Mouse (Mus musculus) embryonic facial prominence, embryonic 11.5 days (tissue): ENCODE results near the gene Psmb4. TPM values are rescaled to one million over a fixed set of nuclear protein-coding genes. Genes with fewer than 3 reads are reported as not detected.
"Not testable (repeated sequence)": the region's sequence is repeated elsewhere in the genome, so short reads cannot be mapped to it uniquely, and the experiment has no call there.

Experiments
- ATAC-seq: fragments of 200-750 bp; cut with Nextera tagmentation; replicated peaks from 2 replicates; pipeline ENCODE4 v1.8.0; 2017; ENCODE audit warnings: low read depth; ENCODE audit not compliant: insufficient number of reproducible peaks, low FRiP score, low TSS enrichment
- DNase-seq: peaks from one replicate; pipeline ENCODE4 v3.0.0-alpha.2; 2015; ENCODE audit warnings: low spot score
- H3K27ac ChIP-seq: fragments of 300-500 bp; sonication (generic); replicated peaks from 2 replicates; pipeline ENCODE4 v1.5.1; 2014; ENCODE audit warnings: mild to moderate bottlenecking, low read depth, low read length, control low read depth
- H3K27me3 ChIP-seq: fragments of 300-500 bp; sonication (generic); 2 replicates; pipeline ENCODE4 v1.6.1; 2014; ENCODE audit warnings: mild to moderate bottlenecking, low read length, moderate library complexity, mixed read lengths; ENCODE audit not compliant: control insufficient read depth, insufficient read depth
- H3K36me3 ChIP-seq: fragments of 300-500 bp; sonication (generic); replicated peaks from 2 replicates; pipeline ENCODE4 v1.6.1; 2014; ENCODE audit warnings: low read depth, mild to moderate bottlenecking, low read length, moderate library complexity, mixed read lengths; ENCODE audit not compliant: control insufficient read depth, insufficient read depth
- H3K4me1 ChIP-seq: fragments of 300-500 bp; sonication (generic); 2 replicates; pipeline ENCODE4 v1.6.1; 2014; ENCODE audit warnings: low read length, mixed read lengths; ENCODE audit not compliant: control insufficient read depth, insufficient read depth
- H3K4me2 ChIP-seq: fragments of 300-500 bp; sonication (generic); 2 replicates; pipeline ENCODE4 v1.6.1; 2014; ENCODE audit warnings: low read depth, mild to moderate bottlenecking, control low read depth, low read length, moderate library complexity
- H3K4me3 ChIP-seq: fragments of 300-500 bp; sonication (generic); 2 replicates; pipeline ENCODE4 v1.5.1; 2014; ENCODE audit warnings: low read depth, low read length, control low read depth
- H3K9ac ChIP-seq: fragments of 300-500 bp; sonication (generic); replicated peaks from 2 replicates; pipeline ENCODE4 v1.6.1; 2014; ENCODE audit warnings: mild to moderate bottlenecking, control low read depth, low read length
- H3K9me3 ChIP-seq: fragments of 300-500 bp; sonication (generic); replicated peaks from 2 replicates; pipeline ENCODE4 v1.6.1; 2016; ENCODE audit warnings: mild to moderate bottlenecking, low read length, inconsistent platforms, mixed read lengths; ENCODE audit not compliant: control insufficient read depth
- WGBS: fragments of 180-500 bp; shearing (Covaris S2); extraction: QIAGEN DNeasy Blood & Tissue Kit; methylation state at CpG from one replicate; pipeline ENCODE4 v1.1.7; 2014; 5-methylcytosine and 5-hydroxymethylcytosine counted together
- polyA plus RNA-seq: library from polyadenylated mRNA; unstranded; fragments of >200 nt; fragmentation: Nextera tagmentation; extraction: Ambion mirVana; gene quantifications from 2 replicates; pipeline ENCODE4 v1.2.1, GENCODE M21; 2014

Gene Psmb4
- polyA plus RNA-seq, 1 experiment from 2014 or later: 361 TPM

DNA sequence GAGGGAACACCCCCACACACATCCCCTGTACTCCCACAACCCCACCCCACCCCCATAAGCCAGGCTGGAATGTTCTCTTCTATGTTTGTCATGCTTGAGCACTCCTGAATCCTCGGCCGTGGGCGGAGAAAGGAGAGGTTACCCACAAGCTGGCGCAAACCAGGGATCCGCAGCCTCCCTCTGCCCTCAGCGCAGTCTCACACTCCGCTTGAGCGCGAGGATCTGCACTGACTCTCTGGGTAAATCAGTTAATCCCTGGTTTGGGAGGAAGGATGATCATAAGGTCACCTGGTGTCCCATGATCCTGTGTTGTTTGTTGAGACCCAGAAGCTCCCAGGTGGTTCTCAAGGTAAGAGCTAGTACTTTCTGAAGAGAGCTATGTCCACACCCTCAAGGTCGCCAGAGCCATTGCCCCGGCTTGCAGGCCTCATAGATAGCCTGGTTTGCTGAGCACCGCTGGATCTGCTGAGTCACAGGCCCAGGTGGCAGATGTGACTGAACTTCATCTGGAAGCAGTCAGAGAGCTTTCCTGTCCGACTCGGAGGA lies 31.1 kb upstream of the Psmb4 start:
- no peak overlapping the region for H3K4me2 ChIP-seq
- H3K4me3 ChIP-seq: no peak overlapping the region
- 58% methylated on average over 14 of the region's 14 CpGs for WGBS
- no peaks in the 10 kb centered on the region for H3K27me3 ChIP-seq
- no peak for ATAC-seq
- no peaks in the 10 kb centered on the region for H3K36me3 ChIP-seq
- H3K9ac ChIP-seq: no peak overlapping the region
- no peaks in the 10 kb centered on the region for H3K9me3 ChIP-seq
- H3K4me1 ChIP-seq: no peaks in the 10 kb centered on the region
- H3K27ac ChIP-seq: no peak overlapping the region
- no peak for DNase-seq

DNA sequence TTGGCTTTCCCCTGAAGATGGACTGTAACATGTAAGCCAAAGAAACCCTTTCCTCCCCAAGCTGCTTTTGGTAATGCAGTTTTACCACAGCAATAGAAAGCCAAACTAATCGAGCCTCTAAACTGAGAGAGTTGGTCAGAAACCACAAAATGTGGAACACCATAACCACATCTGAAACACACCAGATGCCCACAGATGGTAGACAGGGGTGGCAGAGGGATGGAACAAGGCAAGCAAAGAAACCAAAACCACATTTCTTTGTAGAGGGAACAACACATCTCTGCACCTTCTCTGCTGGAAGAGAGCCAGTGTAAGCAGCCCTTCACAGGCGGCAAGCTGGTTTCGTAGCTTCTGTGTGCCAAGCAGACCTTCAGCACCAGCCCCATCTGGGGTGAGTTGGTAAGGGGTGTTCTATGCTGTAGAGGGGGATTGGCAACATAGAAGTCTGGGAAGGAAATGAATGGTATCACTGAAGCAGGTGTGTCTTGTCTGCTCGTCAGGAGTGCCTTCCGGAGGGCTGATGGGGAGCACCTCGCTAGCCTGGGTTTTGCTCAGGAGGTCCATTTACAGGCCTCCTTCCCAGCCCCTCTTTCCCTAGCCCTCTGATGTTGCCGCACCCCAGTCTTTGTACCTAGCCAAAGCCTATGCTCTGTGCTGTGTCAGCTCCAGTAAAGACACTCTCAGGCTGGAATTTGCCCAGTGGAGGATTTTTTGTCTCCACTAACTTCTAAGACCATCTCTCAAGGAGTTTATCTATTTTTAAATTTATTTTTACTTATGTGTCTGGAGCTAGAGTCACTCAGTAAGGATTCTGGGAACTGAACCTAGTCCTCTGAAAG lies 29.4 kb upstream of the Psmb4 start:
- no peak for DNase-seq
- Histone ChIP-seq H3K9me3 (no peaks in the 10 kb centered on the region), H3K27ac (no peak overlapping the region), H3K4me2 (no peak overlapping the region), H3K36me3 (no peaks in the 10 kb centered on the region), H3K4me1 (no peaks in the 10 kb centered on the region), H3K27me3 (no peaks in the 10 kb centered on the region), H3K9ac (no peak overlapping the region), H3K4me3 (no peak overlapping the region)
- ATAC-seq: no peak
- 86% methylated on average over 7 of the region's 7 CpGs for WGBS

DNA sequence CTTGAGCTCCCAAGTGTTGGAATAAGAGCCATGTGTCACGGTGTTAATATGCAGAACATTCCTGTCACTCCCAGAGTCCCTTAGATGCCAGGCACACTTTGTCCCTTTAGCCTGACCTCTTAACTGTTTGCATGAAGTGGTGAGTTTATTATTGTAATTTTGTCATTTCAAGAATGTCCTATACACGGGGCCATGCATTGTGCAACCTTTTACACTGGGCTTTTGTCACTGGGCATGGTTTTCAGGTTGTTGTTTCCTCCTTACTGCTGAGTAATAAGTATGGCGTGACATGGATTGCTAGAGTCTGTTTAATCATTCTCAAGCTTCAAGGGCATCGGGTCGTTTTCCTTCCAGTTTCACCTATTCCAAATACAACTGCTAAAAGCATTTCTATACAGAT lies 27.0 kb upstream of the Psmb4 start:
- 69% methylated on average over 5 of the region's 5 CpGs for WGBS
- Histone ChIP-seq H3K4me3 (no peak overlapping the region), H3K4me2 (no peak overlapping the region), H3K9ac (no peak overlapping the region), H3K27me3 (no peaks in the 10 kb centered on the region), H3K27ac (no peak overlapping the region), H3K9me3 (no peaks in the 10 kb centered on the region), H3K36me3 (no peaks in the 10 kb centered on the region), H3K4me1 (no peaks in the 10 kb centered on the region)
- DNase-seq (no peak), ATAC-seq (no peak)

DNA sequence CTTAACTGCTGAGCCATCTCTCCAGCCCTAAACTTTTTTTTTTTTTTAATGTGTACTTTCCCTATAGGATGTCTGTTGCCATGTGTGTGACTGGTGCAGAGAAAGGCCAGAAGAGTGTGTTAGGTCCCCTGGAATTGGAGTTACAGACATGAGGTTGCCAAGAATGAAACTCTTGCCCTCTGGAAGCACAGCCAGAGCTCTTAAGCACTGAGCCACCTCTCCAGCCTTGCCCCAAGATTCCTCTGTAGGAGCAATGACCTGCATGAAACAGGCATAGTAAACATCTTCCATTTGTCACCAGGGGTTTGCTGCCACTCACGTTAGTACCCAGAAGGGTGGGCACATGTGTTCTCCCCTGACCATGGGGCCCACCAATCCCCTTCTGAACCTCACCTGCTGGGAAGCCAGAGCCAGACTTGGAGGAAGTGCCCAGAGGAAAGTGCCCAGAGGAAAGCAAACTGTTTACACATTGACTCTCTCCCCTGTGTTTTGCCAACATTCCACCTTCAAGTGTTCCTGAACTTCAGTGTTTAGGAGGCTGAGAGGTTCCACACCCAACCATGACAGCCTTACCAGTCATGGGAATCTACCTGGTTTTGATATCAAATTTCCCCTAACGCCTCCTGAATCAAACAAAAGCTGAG lies 24.4 kb upstream of the Psmb4 start:
- no peaks in the 10 kb centered on the region for H3K36me3 ChIP-seq
- no peak overlapping the region for H3K4me2 ChIP-seq
- H3K4me3 ChIP-seq: no peak overlapping the region
- DNase-seq (no peak), ATAC-seq (no peak)
- H3K9ac ChIP-seq: no peak overlapping the region
- no peak overlapping the region for H3K27ac ChIP-seq
- H3K4me1 ChIP-seq: no peaks in the 10 kb centered on the region
- WGBS: 68% methylated on average over 2 of the region's 2 CpGs
- H3K9me3 ChIP-seq: no peaks in the 10 kb centered on the region
- no peaks in the 10 kb centered on the region for H3K27me3 ChIP-seq

DNA sequence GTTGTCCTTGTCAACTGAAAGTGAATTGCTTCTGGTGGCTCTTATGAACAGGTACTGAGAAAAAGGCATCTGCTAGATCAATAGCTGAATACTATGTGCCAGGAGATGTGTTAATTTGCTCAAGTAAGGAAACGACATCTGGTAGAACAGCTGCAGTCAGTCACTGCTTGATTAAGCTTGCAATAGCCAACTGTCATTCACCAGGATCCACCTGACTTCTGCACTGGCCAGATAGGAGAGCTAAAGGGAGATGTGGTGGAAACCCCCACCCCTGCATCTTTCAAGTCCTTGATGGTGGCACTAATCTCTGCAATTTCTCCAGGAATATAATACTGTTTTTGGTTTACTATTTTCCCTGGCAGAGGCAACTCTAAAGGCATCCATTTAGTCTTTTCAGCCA lies 19.7 kb upstream of the Psmb4 start:
- 74% methylated on average over 1 of the region's 1 CpGs for WGBS
- no peaks in the 10 kb centered on the region for H3K9me3 ChIP-seq
- H3K27ac ChIP-seq: no peak overlapping the region
- no peaks in the 10 kb centered on the region for H3K4me1 ChIP-seq
- H3K4me3 ChIP-seq: no peak overlapping the region
- ATAC-seq (no peak), DNase-seq (no peak)
- H3K9ac ChIP-seq: no peak overlapping the region
- H3K27me3 ChIP-seq: no peaks in the 10 kb centered on the region
- H3K36me3 ChIP-seq: no peaks in the 10 kb centered on the region
- H3K4me2 ChIP-seq: no peak overlapping the region

DNA sequence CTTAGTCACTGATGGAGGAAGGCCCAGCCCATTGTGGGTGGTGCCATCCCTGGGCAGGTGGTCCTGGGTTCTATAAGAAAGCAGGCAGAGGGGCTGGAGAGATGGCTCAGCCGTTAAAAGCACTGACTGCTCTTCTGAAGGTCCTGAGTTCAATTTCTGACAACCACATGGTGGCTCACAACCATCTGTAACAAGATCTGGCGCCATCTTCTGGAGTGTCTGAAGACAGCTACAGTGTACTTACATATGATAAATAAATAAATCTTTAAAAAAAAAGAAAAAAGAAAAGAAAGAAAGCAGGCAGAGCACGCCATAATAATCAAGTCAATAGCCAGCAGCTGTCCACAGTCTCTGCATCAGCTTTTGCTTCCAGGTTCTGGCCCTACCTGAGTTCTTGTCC lies 18.0 kb upstream of the Psmb4 start:
- ATAC-seq, H3K4me3 ChIP-seq, DNase-seq, H3K27ac ChIP-seq, H3K27me3 ChIP-seq, H3K4me2 ChIP-seq, H3K9ac ChIP-seq, H3K36me3 ChIP-seq, H3K4me1 ChIP-seq, H3K9me3 ChIP-seq: not testable (repeated sequence)
- 45% methylated on average over 3 of the region's 3 CpGs for WGBS

DNA sequence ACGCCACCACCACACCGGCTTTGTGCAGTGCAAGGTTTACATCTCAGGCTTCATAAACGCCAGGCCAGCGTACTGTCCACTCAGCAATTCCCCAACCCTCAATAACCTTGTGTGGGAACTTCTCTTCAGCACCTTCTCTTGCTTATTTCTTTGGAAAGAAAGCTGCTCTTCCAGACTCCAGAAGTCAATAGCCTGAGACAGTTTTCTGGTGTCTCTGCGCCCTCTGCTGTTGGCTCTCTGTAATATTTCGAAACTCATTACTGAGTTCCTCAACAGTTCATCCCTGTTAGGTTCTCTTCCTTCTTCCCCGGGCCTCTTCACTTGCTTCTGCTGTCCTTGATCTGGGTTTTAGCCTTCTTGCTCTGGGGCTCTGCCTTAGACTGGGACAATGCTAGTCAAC lies 16.0 kb upstream of the Psmb4 start:
- H3K27ac ChIP-seq: no peak overlapping the region
- no peak overlapping the region for H3K9ac ChIP-seq
- no peak overlapping the region for H3K4me3 ChIP-seq
- ATAC-seq (no peak), DNase-seq (peak; percentile 80)
- H3K9me3 ChIP-seq: no peaks in the 10 kb centered on the region
- H3K27me3 ChIP-seq: no peaks in the 10 kb centered on the region
- H3K36me3 ChIP-seq: no peaks in the 10 kb centered on the region
- no peak overlapping the region for H3K4me2 ChIP-seq
- WGBS: 20% methylated on average over 7 of the region's 7 CpGs
- H3K4me1 ChIP-seq: no peaks in the 10 kb centered on the region

DNA sequence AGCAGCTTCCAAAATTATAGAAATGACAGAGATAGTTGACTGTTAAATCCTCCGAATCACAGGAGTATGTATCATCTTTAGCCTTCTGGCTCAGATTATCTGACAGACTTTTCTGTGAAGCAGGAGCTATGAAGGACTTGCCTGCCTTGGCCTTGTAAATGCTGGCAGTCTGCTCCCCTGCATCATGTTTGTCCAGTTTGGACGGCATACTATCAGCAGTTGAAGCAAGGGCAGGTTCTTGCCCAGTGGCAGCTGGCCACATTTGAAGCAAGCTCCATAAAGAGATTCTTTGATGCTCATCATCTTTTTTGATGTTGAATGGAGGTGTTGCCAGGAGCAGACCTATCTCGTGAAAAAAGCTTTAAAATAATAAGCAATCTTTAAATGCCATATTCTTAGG lies 7.3 kb upstream of the Psmb4 start:
- H3K4me2 ChIP-seq: no peak overlapping the region
- no peaks in the 10 kb centered on the region for H3K4me1 ChIP-seq
- no peak for ATAC-seq
- H3K9ac ChIP-seq: no peak overlapping the region
- 79% methylated on average over 3 of the region's 3 CpGs for whole genome bisulfite sequencing
- no peak for DNase-seq
- no peaks in the 10 kb centered on the region for H3K27me3 ChIP-seq
- H3K4me3 ChIP-seq: no peak overlapping the region
- H3K27ac ChIP-seq: no peak overlapping the region
- H3K36me3 ChIP-seq: no peaks in the 10 kb centered on the region
- H3K9me3 ChIP-seq: no peaks in the 10 kb centered on the region
